Mouse (Mus musculus): ENCODE results near the gene Cyp2w1. TPM values are rescaled to one million over a fixed set of nuclear protein-coding genes. Genes with fewer than 3 reads are reported as not detected.
"Not testable (repeated sequence)": the region's sequence is repeated elsewhere in the genome, so short reads cannot be mapped to it uniquely, and the experiment has no call there.

Gene Cyp2w1
- polyA plus RNA-seq, 1 experiment = not detected

DNA sequence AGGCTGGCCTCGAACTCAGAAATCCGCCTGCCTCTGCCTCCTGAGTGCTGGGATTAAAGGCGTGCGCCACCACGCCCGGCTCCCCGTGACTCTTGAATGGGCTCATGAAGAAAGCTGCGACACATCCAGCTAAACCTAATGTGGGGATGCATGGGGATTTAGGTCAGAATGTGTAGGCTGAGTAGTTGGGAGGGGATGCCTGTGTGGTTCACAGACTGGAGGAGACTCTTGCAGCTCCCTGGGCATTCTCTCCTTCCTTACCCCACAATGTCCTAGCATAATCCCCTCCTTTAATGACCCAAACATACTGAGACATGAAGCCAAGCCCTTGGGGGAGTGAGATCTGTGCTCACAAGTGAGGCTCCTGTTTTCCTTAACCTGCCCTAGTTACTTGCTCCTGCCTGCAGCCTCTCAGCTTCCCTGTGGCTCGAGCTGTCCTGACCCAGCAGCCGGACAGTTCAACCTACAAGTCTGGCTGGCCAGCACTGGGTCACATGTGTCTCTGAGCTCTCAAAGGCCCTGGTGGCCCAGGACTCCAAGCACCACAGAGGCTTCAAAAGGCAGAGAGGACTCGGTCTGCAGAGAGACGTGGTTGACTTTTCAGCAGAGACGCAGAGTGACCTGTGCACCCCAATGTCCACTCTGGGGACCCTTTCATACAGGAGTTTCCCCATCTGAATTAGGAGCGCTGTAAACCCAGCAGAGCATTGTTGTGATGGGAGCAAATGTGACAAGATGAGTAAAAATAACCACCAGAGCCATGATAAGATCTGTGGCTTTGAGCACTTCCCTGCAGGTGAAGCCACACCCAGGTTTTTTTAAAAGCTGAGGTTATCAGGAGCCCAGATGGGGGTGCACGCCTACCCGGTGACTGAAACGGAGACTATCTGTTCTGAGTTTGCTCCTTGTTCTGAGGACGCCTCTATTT, 29.4 kb downstream of the Cyp2w1 start:
- DNase-seq (ENCODE audit: extremely low spot score in 1 of 2, low spot score in 1 of 2) = no peak

DNA sequence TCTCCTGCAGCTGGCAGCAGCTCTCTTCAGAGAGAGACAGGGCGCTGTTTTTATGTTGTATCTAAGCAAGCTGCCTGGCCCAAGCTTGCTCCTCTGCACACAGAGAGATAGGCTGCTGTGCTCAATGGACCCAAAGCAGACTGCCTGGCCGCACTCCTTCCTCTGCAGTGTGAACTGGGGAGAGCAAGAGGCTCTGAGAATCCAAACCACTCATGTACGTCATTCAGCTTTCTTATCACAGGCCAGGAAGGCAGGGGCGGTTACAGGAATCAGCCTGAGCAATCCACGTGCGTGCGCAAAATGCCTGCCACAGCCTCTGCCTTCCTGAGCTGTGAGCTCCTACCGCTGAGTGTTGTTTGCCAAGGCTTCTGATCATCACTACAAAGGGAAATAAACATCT, 30.3 kb downstream of the Cyp2w1 start:
- peak; percentile 66 to 77 for DNase-seq (ENCODE audit: extremely low spot score in 1 of 2, low spot score in 1 of 2)

DNA sequence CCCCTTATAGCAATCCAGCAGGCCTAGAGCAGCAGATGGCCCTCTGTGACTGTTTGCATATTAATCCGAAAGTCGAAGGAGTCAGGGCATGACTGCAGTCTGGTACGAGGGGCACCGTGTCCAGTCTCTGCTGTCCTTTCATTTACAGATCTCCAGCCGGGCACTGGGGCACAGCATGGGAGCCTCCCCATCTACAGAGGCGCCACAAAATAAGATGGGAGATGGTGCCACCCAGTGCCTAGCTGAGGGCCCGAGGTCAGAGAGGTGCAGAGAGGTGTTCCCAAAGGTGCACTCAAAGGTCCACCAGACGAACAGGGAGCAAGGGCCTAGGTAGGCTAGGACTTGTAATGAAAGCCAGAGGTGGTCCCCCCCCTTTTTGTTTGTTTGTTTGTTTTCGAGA, 30.8 kb downstream of the Cyp2w1 start:
- no peak for DNase-seq (ENCODE audit: extremely low spot score in 1 of 2, low spot score in 1 of 2)

DNA sequence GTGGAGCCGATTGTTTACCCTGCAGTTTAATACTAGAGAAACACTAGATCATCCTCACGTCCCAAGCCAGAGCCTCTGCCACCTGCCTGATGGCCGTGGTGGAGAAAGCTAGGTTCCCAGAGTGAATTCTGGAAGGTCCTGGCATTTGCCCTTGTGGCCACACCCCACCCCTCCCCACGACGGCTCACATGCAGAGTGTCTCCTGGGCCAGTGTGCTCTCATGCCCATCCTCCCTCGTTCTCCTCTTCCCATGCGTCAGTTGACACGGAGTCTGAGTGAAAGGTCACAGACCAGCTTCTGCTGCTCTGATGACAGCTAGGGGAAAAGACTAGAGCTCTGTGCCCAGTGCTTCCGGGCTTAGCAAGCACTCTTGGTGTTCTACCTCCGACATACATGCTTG, 32.1 kb downstream of the Cyp2w1 start:
- DNase-seq (ENCODE audit: extremely low spot score in 1 of 2, low spot score in 1 of 2) = no peak

DNA sequence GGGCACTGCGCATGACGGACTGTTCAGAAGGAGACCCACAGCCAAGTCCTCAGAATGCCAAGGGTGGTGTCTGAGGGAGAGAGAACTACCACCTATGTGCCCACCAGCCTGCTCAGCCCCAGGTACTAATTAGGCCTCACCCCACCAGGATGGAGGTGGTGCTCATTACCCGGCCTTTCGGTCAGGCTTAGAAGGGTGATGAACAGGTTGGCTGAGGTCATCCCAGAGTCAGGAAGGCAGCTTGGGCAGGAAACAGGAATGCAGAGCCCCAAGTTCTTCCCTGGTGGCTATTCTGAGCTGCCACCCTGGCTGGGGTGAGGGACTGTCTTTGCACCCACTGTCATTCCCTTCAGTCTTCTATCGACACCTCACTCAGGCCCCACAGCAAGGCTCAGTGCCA, 33.6 kb downstream of the Cyp2w1 start:
- no peak for DNase-seq (ENCODE audit: extremely low spot score in 1 of 2, low spot score in 1 of 2)

DNA sequence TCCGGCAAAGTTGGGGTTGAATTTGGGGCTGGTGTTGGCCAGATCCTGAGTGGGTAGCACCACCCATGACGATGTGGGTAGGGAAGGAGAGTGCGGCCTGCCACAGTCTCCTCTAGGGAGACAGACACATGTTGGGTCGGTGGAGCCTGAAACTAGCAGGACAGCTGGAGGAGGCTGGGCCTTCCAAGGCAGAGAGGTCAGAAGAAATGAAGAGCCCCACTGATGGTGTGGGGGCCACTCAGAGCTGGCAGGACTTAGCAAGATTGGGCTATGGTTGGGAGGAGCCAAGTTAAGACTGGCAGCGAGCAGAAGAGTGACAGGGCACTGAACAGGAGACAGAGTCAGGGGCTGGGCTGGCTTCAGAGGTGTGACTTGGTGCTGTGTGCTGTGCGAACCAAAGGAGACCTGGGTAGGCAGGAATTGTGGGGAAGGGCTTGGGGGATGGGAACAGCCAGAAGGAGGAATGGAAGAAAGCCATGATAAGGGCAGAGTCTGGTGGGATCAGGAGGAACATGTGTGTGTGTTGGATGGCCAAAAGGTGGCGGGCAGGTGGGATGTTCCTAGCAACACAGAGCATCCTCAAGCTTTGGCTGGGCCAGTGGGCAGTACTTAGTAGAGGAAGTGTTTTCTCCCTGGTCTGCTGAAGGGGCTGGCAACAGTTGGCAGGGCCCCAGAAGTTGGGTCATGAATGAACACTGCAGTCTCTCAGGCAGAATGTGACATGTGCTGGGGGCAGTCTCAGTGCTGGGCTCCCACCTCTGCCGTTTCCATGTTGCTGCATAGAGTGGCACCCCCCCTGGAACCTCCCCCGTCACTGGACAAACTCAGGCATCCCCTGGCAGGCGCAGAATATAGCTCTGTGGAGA, 35.1 kb downstream of the Cyp2w1 start:
- no peak for DNase-seq (ENCODE audit: extremely low spot score in 1 of 2, low spot score in 1 of 2)

DNA sequence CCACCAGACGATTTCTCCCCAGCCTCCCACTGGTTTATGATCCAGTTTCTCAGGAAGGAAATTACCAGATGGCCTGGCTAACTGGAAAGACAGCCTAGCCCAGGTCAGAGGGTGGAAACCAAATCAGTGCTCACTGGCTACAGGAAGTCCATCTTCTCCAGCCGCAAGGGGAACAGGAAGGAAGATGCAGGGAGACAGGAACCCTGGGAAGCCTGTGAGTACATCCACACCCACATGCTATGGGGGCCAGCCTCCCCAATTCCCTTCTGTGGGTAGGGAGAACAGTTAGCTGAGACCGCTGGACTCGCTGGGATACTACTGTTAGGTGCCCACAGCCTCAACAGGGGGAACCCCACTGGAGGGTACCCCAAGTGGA, 35.8 kb downstream of the Cyp2w1 start:
- no peak for DNase-seq (ENCODE audit: extremely low spot score in 1 of 2, low spot score in 1 of 2)

DNA sequence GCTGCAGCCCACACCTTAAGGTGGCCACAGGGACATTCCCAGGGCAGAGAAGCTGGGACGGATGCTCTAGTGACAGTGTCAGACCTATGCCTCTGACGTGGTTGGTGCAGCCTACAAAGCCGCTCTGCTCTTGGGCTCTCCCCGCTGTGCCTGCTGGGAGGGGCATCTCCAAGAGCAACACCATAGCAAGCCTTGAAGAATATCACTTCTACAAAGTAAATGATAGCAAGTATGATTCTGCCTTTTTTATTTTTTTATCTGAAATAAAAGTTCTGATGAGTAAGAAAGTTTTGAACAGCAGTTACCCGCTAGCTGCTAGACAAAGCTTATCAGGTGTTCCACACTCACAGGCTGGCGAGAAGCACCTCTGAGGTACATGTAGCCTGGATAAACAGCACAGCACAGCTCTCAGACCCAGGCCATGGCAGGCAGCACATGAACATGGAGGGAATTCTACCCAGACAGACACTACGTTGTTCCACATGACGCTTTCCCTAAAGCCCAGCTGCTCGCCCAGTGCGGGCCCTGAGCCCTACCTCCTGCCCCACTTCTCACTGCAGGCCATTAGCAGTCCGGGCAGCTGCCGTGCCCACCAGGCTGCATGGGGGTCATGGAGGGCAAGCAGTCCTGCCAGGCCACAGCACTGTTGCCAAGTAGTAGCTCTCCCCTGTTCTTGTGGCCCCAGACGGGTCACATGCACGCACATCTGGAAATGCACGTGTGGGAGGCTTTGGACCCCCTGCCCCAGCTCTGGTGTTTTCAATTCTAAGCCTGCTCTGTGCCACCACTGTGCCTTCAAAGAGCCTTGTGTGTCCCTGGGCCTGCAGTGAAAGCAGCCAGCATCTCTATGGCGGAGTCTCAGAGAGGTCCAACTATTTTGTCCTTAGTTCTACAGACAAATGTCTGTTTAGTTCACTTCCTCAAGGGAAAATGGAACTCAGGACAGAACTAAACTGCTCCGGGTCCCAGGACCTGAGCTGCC, 36.6 kb downstream of the Cyp2w1 start:
- no peak for DNase-seq (ENCODE audit: extremely low spot score in 1 of 2, low spot score in 1 of 2)

DNA sequence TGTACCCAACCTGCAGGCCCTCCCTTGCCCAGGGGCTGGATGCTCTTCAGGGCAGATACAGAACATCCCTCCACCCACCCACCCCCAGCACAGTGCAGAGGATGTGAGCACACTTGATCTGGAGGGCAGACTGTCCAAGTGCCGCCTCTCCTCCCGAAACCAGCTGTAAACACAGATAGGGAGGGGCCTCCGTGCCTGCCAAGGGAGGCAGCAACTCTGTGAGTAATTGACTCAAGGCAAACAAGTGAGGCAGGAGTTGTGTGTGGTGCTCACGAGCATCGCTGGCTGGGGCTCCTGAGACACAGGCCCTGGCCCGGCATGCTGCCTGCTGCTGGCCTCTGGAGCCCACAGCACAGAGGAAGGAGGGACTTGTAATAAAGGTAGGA, 37.3 kb downstream of the Cyp2w1 start:
- peak in 1 of 2 experiments; percentile 54 for DNase-seq (ENCODE audit: extremely low spot score in 1 of 2, low spot score in 1 of 2)

DNA sequence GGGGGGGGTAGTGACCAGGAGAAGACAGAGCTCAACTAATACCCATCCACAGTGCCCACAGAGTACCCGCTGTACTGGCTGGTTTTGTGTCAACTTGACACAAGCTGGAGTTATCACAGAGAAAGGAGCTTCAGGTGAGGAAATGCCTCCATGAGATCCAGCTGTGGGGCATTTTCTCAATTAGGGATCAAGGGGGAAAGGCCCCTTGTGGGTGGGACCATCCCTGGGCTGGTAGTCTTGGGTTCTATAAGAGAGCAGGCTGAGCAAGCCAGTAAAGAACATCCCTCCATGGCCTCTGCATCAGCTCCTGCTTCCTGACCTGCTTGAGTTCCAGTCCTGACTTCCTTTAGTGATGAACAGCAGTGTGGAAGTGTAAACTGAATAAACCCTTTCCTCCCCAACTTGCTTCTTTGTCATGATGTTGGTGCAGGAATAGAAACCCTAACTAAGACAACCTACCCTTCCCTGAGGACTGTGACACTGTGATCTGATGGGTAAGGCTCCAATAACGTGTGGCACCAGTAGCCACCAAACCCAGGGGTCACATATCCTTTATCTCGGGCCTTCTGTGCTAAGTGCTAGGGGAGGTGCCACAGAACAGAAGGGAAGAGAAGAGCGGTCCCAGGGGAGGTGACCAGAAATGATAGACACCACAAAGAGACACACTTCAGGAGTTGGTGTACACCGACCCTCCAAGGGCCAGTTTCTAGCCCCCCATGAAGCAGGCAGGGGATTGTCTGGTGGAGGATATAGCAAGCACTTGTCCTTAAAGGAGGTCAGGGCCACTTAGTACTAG, 38.1 kb downstream of the Cyp2w1 start:
- not testable (repeated sequence) for DNase-seq (ENCODE audit: extremely low spot score in 1 of 2, low spot score in 1 of 2)

DNA sequence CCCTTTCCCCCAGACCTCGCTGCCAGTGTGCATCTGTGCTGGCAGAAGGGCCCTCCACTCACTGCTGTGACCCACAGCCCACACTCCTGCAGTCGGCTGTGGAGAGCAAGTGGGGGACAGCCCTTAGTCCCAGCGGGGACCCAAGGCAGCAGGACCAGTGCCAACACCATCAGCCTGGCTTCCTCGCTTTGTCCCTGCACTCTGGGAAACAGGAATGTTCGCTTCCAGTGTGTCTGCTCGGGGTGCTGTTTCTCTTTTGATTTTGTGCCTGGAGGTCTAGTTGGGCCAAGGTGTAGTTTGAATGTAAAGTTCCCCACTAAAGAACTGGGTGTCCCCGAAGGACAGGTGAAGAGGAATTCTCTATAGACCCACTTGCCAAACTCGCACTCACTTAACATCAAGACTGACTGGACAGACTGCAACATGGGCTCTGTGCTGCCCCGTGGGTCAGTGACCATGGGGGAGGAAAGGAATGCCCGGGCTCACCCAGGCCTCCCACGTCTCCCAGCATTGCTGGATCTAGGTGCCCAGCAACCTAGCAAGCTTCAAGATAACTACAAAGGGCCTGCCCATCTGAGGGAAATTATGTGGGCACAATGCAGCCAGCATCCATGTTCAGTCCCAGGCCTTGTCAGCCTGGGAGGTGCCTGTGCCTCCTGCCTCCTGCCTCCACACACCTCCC, 39.0 kb downstream of the Cyp2w1 start:
- DNase-seq (ENCODE audit: extremely low spot score in 1 of 2, low spot score in 1 of 2) = no peak

DNA sequence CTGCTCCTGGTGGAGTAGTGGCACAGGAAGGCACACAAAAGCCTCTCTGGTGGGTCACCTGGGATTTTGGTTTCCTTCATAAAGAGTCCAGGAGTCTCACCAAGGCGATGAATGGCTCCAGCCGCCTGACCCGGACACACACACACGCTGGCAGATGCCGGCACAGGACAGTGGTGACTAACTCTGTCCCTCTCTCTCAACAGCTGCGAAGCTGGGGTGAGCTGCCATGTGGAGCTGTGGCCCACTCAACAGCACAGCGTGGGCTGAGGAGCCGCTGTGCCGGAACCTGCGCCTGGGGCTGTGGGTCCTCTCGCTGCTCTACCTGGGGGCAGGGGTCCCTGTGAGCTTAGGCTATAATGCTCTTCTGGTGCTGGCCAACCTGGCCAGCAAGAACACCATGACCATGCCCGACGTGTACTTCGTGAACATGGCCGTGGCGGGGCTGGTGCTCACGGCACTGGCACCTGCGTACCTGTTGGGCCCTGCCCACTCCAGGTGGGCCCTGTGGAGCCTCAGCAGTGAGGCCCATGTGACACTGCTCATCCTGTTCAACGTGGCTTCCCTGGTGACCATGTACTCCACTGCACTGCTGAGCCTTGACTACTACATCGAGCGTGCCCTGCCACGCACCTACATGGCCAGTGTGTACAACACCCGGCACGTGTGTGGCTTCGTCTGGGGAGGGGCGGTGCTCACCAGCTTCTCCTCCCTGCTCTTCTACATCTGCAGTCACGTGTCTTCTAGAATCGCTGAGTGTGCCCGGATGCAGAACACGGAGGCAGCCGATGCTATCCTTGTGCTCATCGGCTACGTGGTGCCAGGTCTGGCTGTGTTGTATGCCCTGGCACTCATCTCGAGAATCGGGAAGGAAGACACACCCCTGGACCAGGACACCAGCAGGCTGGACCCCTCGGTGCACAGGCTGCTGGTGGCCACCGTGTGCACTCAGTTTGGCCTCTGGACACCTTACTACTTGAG, 40.1 kb downstream of the Cyp2w1 start:
- DNase-seq (ENCODE audit: extremely low spot score in 1 of 2, low spot score in 1 of 2) = no peak

DNA sequence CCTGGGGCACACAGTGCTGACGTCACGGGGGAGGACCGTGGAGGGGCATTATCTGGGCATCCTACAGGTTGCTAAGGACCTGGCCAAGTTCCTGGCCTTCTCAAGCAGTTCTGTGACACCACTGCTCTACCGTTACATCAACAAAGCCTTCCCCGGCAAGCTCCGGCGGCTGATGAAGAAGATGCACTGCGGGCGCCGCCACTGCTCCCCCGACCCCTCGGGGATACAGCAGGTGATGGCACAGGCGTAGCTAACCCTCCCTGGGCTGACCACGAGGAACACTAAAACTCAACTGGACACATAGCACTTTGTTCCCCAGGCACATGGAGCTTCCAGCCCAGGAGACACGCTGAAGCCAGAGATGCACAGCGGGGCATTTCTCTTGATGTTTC, 40.8 kb downstream of the Cyp2w1 start:
- no peak for DNase-seq (ENCODE audit: extremely low spot score in 1 of 2, low spot score in 1 of 2)

DNA sequence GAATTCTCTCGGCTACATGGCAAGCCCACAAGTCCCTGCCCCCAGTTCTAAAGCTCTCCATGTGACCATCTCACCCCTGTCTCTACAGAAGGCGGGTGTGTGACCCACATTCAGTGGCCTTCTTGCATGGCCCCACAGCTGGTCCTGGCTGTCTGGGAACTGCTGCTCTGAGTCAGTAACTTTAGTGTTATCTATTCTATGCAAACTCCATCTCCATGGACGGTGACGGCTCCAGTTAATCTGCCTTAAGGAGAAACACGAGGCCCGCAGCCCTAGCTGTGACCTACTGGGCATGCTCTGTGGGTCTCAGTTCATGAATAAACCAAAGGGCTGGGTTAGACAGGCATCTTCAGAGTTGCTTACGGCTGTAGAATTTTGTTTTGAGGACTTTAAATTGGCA, 42.0 kb downstream of the Cyp2w1 start:
- no peak for DNase-seq (ENCODE audit: extremely low spot score in 1 of 2, low spot score in 1 of 2)

DNA sequence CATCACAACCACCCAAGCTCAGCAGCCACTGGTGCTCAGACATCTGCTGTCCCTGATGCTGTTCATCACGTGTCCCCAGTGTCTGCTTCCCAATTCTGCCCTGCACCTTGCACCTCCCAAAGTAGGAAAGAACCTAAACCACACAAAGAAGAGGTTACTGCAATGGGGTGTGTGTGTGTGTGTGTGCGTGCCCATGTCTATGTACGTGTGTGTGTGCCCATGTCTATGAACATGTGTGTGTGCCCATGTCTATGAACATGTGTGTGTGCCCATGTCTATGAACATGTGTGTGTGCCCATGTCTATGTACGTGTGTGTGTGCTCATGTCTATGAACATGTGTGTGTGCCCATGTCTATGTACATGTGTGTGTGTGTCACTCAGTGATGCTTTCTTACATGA, 43.1 kb downstream of the Cyp2w1 start:
- DNase-seq (ENCODE audit: extremely low spot score in 1 of 2, low spot score in 1 of 2) = no peak

DNA sequence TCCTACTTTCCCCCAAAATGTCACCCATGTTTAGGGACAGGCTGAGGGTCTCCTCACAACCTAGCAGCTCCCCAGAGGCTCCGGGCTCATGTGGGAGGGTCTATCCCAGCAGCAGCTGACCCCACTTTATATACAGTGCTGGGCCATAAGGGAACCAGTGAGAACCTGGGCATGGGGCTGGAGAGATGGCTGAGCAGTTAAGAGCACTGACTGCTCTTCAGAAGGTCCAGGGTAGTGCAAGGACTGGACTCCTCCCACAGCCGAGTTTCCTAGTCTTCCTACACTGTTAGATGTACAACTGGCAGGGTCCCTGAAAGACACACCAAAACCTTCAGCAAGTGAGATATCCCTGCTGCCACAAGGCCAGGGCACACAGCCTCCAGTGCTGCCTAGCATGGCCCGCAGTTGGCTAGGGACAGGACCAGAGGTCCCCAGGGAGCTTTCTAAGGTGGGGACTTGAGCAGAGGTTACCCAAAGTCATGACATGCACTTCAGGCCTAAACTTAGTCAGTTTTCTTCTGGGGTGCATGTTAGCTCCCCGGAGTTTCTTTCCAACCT, 45.0 kb downstream of the Cyp2w1 start:
- no peak for DNase-seq (ENCODE audit: extremely low spot score in 1 of 2, low spot score in 1 of 2)

DNA sequence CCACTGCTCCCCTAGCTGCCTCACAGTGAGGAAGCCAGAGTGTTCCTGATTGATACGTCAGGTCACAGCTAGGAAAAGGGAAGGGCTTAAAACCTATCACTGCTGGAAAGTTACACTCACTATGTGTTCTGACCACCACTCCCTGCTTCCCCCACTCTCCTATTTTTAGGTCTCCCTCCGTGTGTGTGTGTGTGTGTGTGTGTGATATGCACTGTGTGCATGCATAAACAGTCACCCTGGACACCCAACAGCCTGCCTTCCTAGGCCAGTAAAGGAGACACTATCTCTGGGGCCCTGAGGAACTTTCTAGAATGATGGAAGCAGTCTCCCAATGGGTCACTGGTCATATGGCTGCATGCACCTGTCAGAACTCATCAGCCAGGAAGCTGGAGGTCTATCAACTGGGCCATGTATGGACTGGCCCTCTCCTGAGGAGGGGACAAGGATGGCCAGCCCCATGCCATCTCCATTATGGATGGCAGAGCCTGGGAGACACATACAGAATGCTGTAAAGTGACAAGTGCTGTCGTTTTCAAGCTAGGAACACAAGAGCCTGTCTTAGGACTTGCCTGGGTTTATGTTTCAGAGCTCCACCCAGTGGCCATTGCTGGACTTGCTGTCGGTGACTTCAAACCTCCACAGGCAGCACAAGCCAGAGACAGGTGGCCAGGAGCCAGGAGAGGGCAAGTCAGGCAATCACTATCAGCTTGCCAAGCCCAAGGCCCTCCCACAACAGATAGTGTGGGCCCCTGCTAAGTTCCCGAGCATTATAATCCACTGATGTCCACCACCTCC, 45.7 kb downstream of the Cyp2w1 start:
- peak; percentile 85 to 97 for DNase-seq (ENCODE audit: extremely low spot score in 1 of 2, low spot score in 1 of 2)
